Mouse (Mus musculus): ENCODE results near the gene Gm20721. TPM values are rescaled to one million over a fixed set of nuclear protein-coding genes. Genes with fewer than 3 reads are reported as not detected.
"Not testable (repeated sequence)": the region's sequence is repeated elsewhere in the genome, so short reads cannot be mapped to it uniquely, and the experiment has no call there.

The Gm20721 gene
- polyA plus RNA-seq, 1 experiment from 2014 or later: 1.3 TPM

GRCm38 (mm10) chr2:174327295-174327981 is 19.1 kb downstream of the Gm20721 start:
- Histone ChIP-seq H3K9me3 (ENCODE audit: low read length) (no peaks in the 10 kb centered on the region), H3K4me2 (ENCODE audit: low read depth, low read length) (peak overlapping the region; percentile 96), H3K36me3 (replicated peaks; ENCODE audit: insufficient read depth, low read length) (no peaks in the 10 kb centered on the region), H3K27me3 (ENCODE audit: insufficient read depth, low read length) (no peaks in the 10 kb centered on the region), H3K27ac (ENCODE audit: low read depth) (peak overlapping the region; percentile 23; the same call in 1 of the 2 replicates), H3K4me1 (ENCODE audit: insufficient read depth) (peaks cover 12% of the 10 kb centered on the region), H3K9ac (replicated peaks) (peak overlapping the region; percentile 63), H3K4me3 (ENCODE audit: low read depth, low read length) (peak overlapping the region; percentile 88)
- no peak for TF ChIP-seq CTCF (IDR thresholded peaks at IDR 0.05; ENCODE audit: low read depth)
- TF ChIP-seq EP300 (IDR thresholded peaks at IDR 0.05; ENCODE audit: low read depth): 0 out of 2 replicates have a peak, but pooled peaks have one; percentile 25
- peak; percentile 64 for ATAC-seq
- whole genome bisulfite sequencing (ENCODE audit: insufficient replicate concordance): 52% methylated on average over 64 of the region's 64 CpGs
- DNase-seq: peak; percentile 79

- 60% methylated on average over 8 of the region's 8 CpGs for WGBS (ENCODE audit: insufficient replicate concordance)
- Histone ChIP-seq H3K4me2 (ENCODE audit: low read depth, low read length) (peak overlapping the region; percentile 96), H3K9ac (replicated peaks) (peak overlapping the region; percentile 63; the same call in 1 of the 2 replicates), H3K4me3 (ENCODE audit: low read depth, low read length) (peak overlapping the region; percentile 88), H3K9me3 (ENCODE audit: low read length) (no peaks in the 10 kb centered on the region), H3K36me3 (replicated peaks; ENCODE audit: insufficient read depth, low read length) (no peaks in the 10 kb centered on the region), H3K27me3 (ENCODE audit: insufficient read depth, low read length) (no peaks in the 10 kb centered on the region), H3K4me1 (ENCODE audit: insufficient read depth) (0 out of 2 replicates have a peak, but pooled peaks cover 4% of the 10 kb centered on the region), H3K27ac (ENCODE audit: low read depth) (no peak overlapping the region)
- DNase-seq (no peak), ATAC-seq (no peak)
- TF ChIP-seq EP300 (IDR thresholded peaks at IDR 0.05; ENCODE audit: low read depth) (no peak), CTCF (IDR thresholded peaks at IDR 0.05; ENCODE audit: low read depth) (no peak)
Observed at GRCm38 (mm10) chr2:174326481-174326880, 20.0 kb downstream of the Gm20721 start.

- DNase-seq (no peak), ATAC-seq (no peak)
- no peaks in the 10 kb centered on the region for H3K36me3 ChIP-seq (replicated peaks; ENCODE audit: insufficient read depth, low read length)
- no peaks in the 10 kb centered on the region for H3K27me3 ChIP-seq (ENCODE audit: insufficient read depth, low read length)
- no peak overlapping the region for H3K27ac ChIP-seq (ENCODE audit: low read depth)
- H3K4me2 ChIP-seq (ENCODE audit: low read depth, low read length): peak overlapping the region; percentile 96; the same call in 1 of the 2 replicates
- 72% methylated on average over 4 of the region's 4 CpGs for WGBS (ENCODE audit: insufficient replicate concordance)
- TF ChIP-seq EP300 (IDR thresholded peaks at IDR 0.05; ENCODE audit: low read depth): no peak
- TF ChIP-seq CTCF (IDR thresholded peaks at IDR 0.05; ENCODE audit: low read depth): no peak
- H3K9me3 ChIP-seq (ENCODE audit: low read length): no peaks in the 10 kb centered on the region
- H3K4me1 ChIP-seq (ENCODE audit: insufficient read depth): 0 out of 2 replicates have a peak, but pooled peaks cover 4% of the 10 kb centered on the region
- H3K9ac ChIP-seq (replicated peaks): no peak overlapping the region
- no peak overlapping the region for H3K4me3 ChIP-seq (ENCODE audit: low read depth, low read length)
Observed at GRCm38 (mm10) chr2:174325989-174326388, 20.5 kb downstream of the Gm20721 start.

GRCm38 (mm10) chr2:174316661-174317060 is 29.9 kb downstream of the Gm20721 start:
- no peak for DNase-seq
- ATAC-seq: no peak
- no peak overlapping the region for H3K9ac ChIP-seq (replicated peaks)
- 87% methylated on average over 9 of the region's 9 CpGs for WGBS (ENCODE audit: insufficient replicate concordance)
- no peak overlapping the region for H3K27ac ChIP-seq (ENCODE audit: low read depth)
- no peak overlapping the region for H3K4me2 ChIP-seq (ENCODE audit: low read depth, low read length)
- H3K36me3 ChIP-seq (replicated peaks; ENCODE audit: insufficient read depth, low read length): no peaks in the 10 kb centered on the region
- H3K4me3 ChIP-seq (ENCODE audit: low read depth, low read length): no peak overlapping the region
- no peaks in the 10 kb centered on the region for H3K4me1 ChIP-seq (ENCODE audit: insufficient read depth)
- no peaks in the 10 kb centered on the region for H3K9me3 ChIP-seq (ENCODE audit: low read length)
- TF ChIP-seq EP300 (IDR thresholded peaks at IDR 0.05; ENCODE audit: low read depth): no peak
- no peak for TF ChIP-seq CTCF (IDR thresholded peaks at IDR 0.05; ENCODE audit: low read depth)
- H3K27me3 ChIP-seq (ENCODE audit: insufficient read depth, low read length): no peaks in the 10 kb centered on the region

GRCm38 (mm10) chr2:174315445-174315844 is 31.1 kb downstream of the Gm20721 start:
- H3K27me3 ChIP-seq (ENCODE audit: insufficient read depth, low read length); H3K27ac ChIP-seq (ENCODE audit: low read depth); H3K4me1 ChIP-seq (ENCODE audit: insufficient read depth); H3K9ac ChIP-seq (replicated peaks); ATAC-seq; H3K4me3 ChIP-seq (ENCODE audit: low read depth, low read length); DNase-seq; H3K4me2 ChIP-seq (ENCODE audit: low read depth, low read length); H3K9me3 ChIP-seq (ENCODE audit: low read length); H3K36me3 ChIP-seq (replicated peaks; ENCODE audit: insufficient read depth, low read length): not testable (repeated sequence)

- 83% methylated on average over 2 of the region's 2 CpGs for WGBS (ENCODE audit: insufficient replicate concordance)
- no peak for DNase-seq
- Histone ChIP-seq H3K4me1 (ENCODE audit: insufficient read depth) (no peaks in the 10 kb centered on the region), H3K27me3 (ENCODE audit: insufficient read depth, low read length) (no peaks in the 10 kb centered on the region), H3K9me3 (ENCODE audit: low read length) (no peaks in the 10 kb centered on the region), H3K4me3 (ENCODE audit: low read depth, low read length) (no peak overlapping the region), H3K9ac (replicated peaks) (no peak overlapping the region), H3K36me3 (replicated peaks; ENCODE audit: insufficient read depth, low read length) (no peaks in the 10 kb centered on the region), H3K4me2 (ENCODE audit: low read depth, low read length) (no peak overlapping the region), H3K27ac (ENCODE audit: low read depth) (no peak overlapping the region)
- TF ChIP-seq CTCF (IDR thresholded peaks at IDR 0.05; ENCODE audit: low read depth) (no peak), EP300 (IDR thresholded peaks at IDR 0.05; ENCODE audit: low read depth) (no peak)
- ATAC-seq: no peak
Observed at GRCm38 (mm10) chr2:174312661-174313060, 33.9 kb downstream of the Gm20721 start.
